Mouse (Mus musculus): ENCODE data around the gene Map4k5.

The Map4k5 gene

DNA sequence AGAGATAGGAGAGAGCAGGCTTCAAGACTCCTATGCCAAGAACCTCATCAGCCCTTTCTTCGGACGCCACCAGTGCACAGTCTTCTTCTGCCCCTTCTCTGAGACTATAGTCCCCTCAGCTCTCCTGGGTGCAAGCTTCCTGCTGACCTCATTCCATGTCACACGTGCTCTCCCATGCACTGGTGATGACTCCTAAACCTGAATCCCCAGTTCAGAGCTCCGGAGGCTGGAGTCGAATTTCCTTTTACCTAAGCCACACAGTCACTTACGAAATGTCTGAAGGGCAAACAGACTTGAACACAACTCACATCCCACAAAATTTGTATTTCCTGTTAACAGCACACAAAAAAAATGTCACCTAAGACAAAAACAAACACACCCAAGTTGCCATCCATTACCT is 5.2 kb downstream of the Map4k5 start:
- no peak for DNase-seq (ENCODE audit: low spot score in 2 of 2)

- no peak for DNase-seq (ENCODE audit: low spot score in 2 of 2)
These were observed 7.7 kb downstream of the Map4k5 start for GRCm38 (mm10) chr12:69885170-69885923.

DNA sequence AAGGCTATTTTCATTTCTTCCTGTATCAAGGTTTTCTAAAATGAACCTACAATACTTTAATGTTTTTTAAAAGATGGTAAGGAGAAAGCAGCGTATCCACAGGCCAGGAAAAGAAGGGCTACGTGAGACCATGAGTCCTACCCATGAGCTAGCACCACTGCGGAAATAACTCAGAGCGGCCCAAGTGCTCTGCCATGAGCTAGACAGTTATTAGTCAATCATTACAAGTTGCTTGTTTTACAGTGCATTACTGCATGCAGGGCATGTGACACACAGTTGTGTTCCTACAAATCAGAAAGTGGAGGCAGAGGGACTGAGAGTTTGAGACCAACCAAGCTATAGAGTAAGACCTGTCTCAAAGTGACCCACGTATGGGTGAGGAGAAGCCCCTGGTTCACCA is 8.9 kb downstream of the Map4k5 start:
- DNase-seq (ENCODE audit: low spot score in 2 of 2) = no peak

GRCm38 (mm10) chr12:69881198-69881905 is 11.6 kb downstream of the Map4k5 start:
- DNase-seq (ENCODE audit: low spot score in 2 of 2) = no peak

GRCm38 (mm10) chr12:69879739-69880138 is 13.3 kb downstream of the Map4k5 start:
- no peak for DNase-seq (ENCODE audit: low spot score in 2 of 2)

GRCm38 (mm10) chr12:69879172-69879665 is 13.8 kb downstream of the Map4k5 start:
- no peak for DNase-seq (ENCODE audit: low spot score in 2 of 2)

DNA sequence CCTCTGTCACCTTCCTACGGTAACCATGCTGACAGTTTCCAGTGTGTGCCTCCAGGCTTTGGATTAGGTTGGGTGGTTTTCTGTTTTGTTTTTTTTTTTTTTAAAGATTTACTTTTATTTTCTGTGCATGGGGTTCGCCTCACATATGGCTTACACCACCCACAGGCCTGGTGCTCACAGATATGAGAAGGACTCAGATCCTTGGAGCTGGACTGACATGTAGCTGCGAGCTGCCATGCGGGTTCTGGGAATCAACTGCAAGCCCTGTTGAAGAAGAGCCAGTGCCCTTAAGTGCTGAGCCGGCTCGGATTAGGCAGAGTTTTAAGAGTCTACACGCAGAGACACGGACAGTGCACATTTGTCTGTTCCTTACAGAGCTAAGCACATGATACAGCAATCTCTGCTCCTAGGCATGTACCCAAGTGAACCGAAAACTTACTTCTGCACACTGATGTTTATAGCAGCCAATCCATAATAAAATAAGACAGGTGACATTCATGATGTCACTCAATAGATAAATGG is 15.1 kb downstream of the Map4k5 start:
- no peak for DNase-seq (ENCODE audit: low spot score in 2 of 2)

- DNase-seq (ENCODE audit: low spot score in 2 of 2) = no peak
These were observed 21.4 kb downstream of the Map4k5 start for GRCm38 (mm10) chr12:69871632-69872031.

DNA sequence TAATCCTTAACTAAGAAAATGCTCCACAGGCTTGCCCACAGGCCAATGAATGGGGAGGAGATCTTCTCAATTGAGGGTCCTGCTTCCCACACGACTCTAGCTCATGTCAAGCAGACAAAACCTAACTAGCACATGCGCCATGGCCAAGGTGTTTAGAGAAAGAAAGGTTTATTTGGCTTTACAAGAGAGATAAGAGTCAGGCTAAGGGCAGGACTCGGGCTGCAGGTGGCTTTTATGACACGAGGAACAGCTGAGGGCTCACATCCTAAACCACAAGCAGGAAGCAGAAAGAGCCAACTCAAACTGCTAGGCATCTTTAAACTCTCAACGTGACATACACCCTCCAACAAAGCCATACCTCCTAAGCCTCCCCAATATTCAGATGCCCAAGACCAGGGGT is 25.7 kb downstream of the Map4k5 start:
- DNase-seq (ENCODE audit: low spot score in 2 of 2) = no peak

DNA sequence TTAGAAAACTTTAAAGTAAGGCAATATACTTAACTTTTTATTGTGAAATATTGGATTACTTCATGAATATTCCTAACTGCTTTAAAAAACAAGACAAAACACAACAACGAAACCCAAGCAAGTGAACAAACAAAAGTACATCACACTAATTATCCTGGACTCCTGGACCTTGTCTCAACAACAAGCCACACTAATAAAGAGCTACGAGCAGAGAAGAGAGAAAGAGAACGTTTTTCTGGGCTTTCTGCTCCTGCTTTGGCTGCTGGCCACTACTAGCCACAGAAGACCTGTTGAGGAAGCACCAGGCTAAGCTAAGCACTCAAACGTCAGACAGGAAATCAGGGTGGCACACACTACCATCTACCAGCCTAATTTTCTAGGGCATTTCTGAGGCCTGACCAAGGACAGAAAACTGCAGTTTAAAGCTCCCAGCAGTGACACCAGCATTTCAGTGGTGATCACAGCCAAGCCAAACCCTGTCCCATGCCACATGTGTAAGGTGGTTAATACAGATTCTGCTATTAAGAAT is 28.8 kb downstream of the Map4k5 start:
- peak; percentile 43 for DNase-seq (ENCODE audit: low spot score in 2 of 2)

GRCm38 (mm10) chr12:69863505-69863904 is 29.5 kb downstream of the Map4k5 start:
- DNase-seq (ENCODE audit: low spot score in 2 of 2) = peak; percentile 75 to 76

DNA sequence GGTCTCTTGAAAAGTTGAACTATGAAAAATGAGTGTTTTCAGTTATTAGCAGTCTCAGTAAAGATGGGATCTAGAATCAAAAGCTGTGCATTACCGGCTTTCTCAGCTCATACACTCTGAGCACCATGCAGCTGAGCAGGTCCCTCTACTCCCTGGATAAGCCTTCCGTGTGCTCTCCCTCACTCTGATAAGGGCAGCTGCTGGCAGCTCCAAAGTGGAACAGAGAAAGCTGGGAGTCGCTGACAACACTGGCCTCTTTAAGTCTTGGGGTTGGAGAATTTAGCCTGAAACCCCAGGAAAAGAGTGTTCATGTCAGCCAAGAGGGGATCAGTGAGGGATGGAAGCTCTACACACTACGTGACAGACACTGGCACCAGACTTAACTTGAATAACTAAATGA is 34.2 kb downstream of the Map4k5 start:
- DNase-seq (ENCODE audit: low spot score in 2 of 2) = no peak

- no peak for DNase-seq (ENCODE audit: low spot score in 2 of 2)
These were observed 35.4 kb downstream of the Map4k5 start for GRCm38 (mm10) chr12:69857597-69857996.

DNA sequence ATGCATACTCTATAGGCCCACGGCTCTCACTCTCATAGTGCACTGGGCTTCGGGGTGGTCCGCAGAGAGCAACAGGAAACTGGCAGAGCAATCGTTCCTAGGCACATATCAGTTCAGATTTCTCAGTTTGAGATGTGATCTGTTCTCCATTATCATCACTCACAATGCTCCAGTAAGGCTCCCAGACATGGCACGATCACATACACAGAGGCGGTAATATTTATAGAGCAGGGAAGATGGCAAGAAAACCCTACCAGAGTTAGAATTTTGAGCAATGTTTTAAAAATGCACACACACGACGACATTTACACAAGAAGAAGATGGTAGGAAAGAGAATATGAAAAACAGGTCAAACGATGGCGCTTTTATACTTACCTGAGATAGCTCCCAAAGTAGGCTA is 36.6 kb downstream of the Map4k5 start:
- no peak for DNase-seq (ENCODE audit: low spot score in 2 of 2)

GRCm38 (mm10) chr12:69855641-69856300 is 37.2 kb downstream of the Map4k5 start:
- no peak for DNase-seq (ENCODE audit: low spot score in 2 of 2)

DNA sequence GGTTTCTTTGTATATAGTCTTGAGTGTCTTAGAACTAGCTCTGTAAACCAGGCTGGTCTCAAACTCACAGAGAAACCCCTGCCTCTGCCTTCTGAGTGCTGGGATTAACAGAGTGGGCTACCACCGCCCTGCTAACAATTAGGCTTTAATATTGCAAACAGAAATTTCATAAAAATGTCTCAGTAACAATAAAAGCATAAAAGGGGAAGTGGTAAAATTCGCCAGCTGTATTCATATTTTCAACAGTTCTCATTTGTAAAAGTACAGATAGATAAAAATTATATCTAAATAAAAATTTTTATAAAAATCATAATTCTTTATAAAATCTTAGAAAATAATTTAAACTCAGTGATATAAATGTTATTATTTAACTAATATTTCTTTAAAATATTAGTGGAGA is 39.1 kb downstream of the Map4k5 start:
- no peak for DNase-seq (ENCODE audit: low spot score in 2 of 2)

- no peak for DNase-seq (ENCODE audit: low spot score in 2 of 2)
These were observed 39.6 kb downstream of the Map4k5 start for GRCm38 (mm10) chr12:69853387-69853786.

DNA sequence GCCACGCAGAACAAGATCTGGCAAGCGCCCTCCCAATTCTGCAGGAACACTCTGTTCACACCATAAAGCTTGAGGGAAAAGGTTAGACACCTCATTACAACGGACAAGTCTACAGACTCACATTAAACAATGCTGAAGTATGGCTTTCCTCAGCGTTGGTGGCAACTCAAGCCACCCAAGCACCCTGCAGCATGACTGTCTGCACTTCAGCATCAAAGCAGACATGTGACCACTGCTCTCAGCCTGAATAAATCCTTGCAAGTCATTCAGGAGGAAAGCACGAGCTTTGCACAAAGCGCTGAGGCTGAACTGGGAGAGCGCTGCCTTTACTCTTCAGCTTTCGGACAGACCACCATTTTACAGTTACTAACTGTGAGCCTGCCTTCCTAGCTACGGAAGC is 40.7 kb downstream of the Map4k5 start:
- DNase-seq (ENCODE audit: low spot score in 2 of 2) = no peak

DNA sequence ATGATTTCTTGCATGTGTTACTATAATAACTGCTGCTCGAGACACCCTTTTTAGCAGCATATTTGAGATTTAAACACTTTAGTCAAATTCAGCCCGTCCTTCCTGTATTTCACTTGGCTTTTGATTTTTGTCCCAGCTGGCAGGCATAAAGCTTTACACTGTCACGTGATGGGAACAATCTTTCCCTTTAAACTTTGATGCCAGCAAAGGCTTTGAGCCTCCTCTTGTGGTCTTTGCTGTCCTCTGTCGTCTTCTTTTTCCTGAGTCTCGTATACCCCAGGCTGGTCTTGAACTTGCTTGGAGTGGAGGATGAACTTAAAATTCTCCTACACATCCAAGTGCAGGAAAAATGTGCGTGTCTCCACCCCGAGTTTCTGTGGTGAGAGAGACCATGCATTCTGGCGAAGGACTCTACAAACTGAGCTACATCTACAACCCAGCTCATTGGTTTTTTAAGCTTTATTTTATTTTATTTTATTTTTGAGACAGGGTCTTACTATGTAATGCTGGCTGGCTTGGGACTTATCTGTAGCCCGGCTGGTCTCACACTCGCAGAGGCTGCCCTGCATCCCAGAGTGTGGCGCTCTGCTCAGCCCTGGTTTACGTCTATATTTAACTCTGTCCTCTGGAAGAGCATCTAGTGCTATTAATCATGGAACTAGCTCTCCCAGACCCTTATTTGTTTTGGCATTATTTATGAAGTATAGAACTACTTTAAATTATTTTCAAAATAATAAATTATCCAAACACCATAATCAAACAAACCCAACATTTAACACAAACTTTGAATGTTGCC is 44.7 kb downstream of the Map4k5 start:
- DNase-seq (ENCODE audit: low spot score in 2 of 2) = no peak

- DNase-seq (ENCODE audit: low spot score in 2 of 2) = no peak
These were observed 46.5 kb downstream of the Map4k5 start for GRCm38 (mm10) chr12:69846499-69846898.

GRCm38 (mm10) chr12:69845722-69846121 is 47.3 kb downstream of the Map4k5 start:
- no peak for DNase-seq (ENCODE audit: low spot score in 2 of 2)

Data from spleen, postnatal 36 days (tissue).